Mouse (Mus musculus): Measurements from ENCODE around the gene Tmem9b. TPM values are rescaled to one million over a fixed set of nuclear protein-coding genes. Genes with fewer than 3 reads are reported as not detected.

Gene Tmem9b
- polyA plus RNA-seq (2014; fragmentation: Illumina TruSeq; extraction: RNeasy Lipid Tissue Mini Kit (QIAGEN cat#74804); ENCODE audit: low read depth, low replicate concordance): 46.0 TPM

GRCm38 (mm10) chr7:109752008-109752925 is at the start of gene Tmem9b:
TSS of gene Tmem9b (minus strand) at chr7:109752875.

DNA sequence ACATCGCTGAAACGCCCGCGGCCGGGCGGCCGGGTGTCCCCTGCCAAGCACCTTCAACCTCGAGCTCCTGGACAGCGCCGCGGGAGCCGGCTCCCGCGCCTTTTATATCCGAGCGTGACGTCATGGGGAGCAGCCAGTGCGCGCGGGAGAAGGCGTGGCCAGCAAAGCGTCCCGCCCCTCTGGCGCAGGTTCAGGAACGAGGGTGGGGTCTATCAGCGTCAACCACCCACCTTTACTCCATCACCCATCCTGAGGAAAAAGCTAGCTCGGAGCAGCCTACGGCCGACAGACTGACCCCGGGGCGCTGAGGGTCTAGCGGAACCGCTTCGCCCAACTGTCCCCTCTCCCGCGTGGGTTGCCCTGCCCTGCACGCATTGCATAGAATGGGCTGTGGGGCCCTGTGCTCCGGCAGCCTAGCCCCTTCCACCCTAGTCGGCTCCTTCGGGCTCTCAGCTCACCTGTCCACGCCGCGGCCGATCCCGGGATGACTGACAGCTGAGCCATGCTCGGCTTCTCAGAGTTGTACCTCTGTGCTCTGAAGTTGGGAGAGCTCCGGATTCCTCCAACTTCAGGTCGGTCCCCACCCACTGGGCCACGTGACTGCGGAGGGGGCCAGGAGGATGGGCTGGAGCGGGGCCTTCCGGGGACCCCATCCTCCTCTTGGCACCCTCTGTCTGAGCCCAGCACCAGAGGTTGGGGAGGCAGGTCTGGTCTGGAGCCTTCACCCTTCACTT is 29.0 kb upstream of the Tmem9b start, which contains the start of gene Nrip3:
Gene Nrip3, minus strand, starts transcription at position 556 of the 734 bp plus-strand sequence.

GRCm38 (mm10) chr7:109731626-109732025 is 21.0 kb downstream of the Tmem9b start, which contains the start of gene Ascl3:
TSS of gene Ascl3 (minus strand) at chr7:109731726.

DNA sequence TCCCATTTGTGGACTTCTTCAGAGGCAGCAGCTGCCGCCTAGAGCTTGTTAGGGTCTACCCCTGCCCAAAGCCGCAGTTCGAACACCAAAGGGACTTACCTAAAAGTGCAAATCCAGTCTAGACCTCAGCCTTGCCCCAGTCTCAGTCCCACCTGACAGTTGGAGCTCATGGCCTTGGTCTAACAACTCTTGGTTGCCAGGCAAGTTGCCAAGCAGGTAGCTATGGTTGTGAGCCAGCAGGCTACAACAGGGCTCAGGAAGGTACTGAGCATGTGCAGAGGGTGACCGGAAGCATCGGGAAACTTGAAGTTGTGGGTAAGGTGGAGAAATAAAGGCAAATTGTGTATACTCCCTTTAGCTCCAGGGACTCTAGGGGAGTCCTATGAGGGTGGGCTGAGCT is 29.0 kb downstream of the Tmem9b start, which contains the start of gene BC051019:
Gene BC051019, minus strand, starts transcription at position 154 of the 400 bp plus-strand sequence.

GRCm38 (mm10) chr7:109703190-109704015 is 49.3 kb downstream of the Tmem9b start, which contains the start of the genes St5 and Akip1:
TSS of gene St5 (minus strand) at chr7:109703605.
TSS of gene Akip1 (plus strand) at chr7:109703690.

Other genes with a start within 250 kb of the Tmem9b start
- gene Trim66, start 244.7 kb downstream of the Tmem9b start, polyA plus RNA-seq (2014; fragmentation: Illumina TruSeq; extraction: RNeasy Lipid Tissue Mini Kit (QIAGEN cat#74804); ENCODE audit: low read depth, low replicate concordance): 0.21 TPM
- 317 TPM for gene Rpl27a, start 233.7 kb downstream of the Tmem9b start, polyA plus RNA-seq (2014; fragmentation: Illumina TruSeq; extraction: RNeasy Lipid Tissue Mini Kit (QIAGEN cat#74804); ENCODE audit: low read depth, low replicate concordance)
- 36.2 TPM for gene St5, start 49.3 kb downstream of the Tmem9b start, polyA plus RNA-seq (2014; fragmentation: Illumina TruSeq; extraction: RNeasy Lipid Tissue Mini Kit (QIAGEN cat#74804); ENCODE audit: low read depth, low replicate concordance)
- gene Akip1, start 49.2 kb downstream of the Tmem9b start, polyA plus RNA-seq (2014; fragmentation: Illumina TruSeq; extraction: RNeasy Lipid Tissue Mini Kit (QIAGEN cat#74804); ENCODE audit: low read depth, low replicate concordance): 15.1 TPM
- not detected for gene BC051019, start 29.0 kb downstream of the Tmem9b start, polyA plus RNA-seq (2014; fragmentation: Illumina TruSeq; extraction: RNeasy Lipid Tissue Mini Kit (QIAGEN cat#74804); ENCODE audit: low read depth, low replicate concordance)
- gene Ascl3, start 21.1 kb downstream of the Tmem9b start, polyA plus RNA-seq (2014; fragmentation: Illumina TruSeq; extraction: RNeasy Lipid Tissue Mini Kit (QIAGEN cat#74804); ENCODE audit: low read depth, low replicate concordance): not detected
- not detected for gene Nrip3, start 29.1 kb upstream of the Tmem9b start, polyA plus RNA-seq (2014; fragmentation: Illumina TruSeq; extraction: RNeasy Lipid Tissue Mini Kit (QIAGEN cat#74804); ENCODE audit: low read depth, low replicate concordance)
- gene Scube2, start 112.8 kb upstream of the Tmem9b start, polyA plus RNA-seq (2014; fragmentation: Illumina TruSeq; extraction: RNeasy Lipid Tissue Mini Kit (QIAGEN cat#74804); ENCODE audit: low read depth, low replicate concordance): 20.2 TPM
- 89.7 TPM for gene Dennd5a, start 207.6 kb upstream of the Tmem9b start, polyA plus RNA-seq (2014; fragmentation: Illumina TruSeq; extraction: RNeasy Lipid Tissue Mini Kit (QIAGEN cat#74804); ENCODE audit: low read depth, low replicate concordance)
- gene Tmem41b, start 234.1 kb upstream of the Tmem9b start, polyA plus RNA-seq (2014; fragmentation: Illumina TruSeq; extraction: RNeasy Lipid Tissue Mini Kit (QIAGEN cat#74804); ENCODE audit: low read depth, low replicate concordance): 47.0 TPM

All from heart, adult 10 weeks (tissue).